Mouse (Mus musculus) limb, embryonic 14.5 days (tissue): ENCODE results near the gene Rasal2. TPM values are rescaled to one million over a fixed set of nuclear protein-coding genes. Genes with fewer than 3 reads are reported as not detected.
A peak's percentile ranks its signal among the peaks of the same experiment; 100 is the strongest.

Experiments used
- ATAC-seq: fragments of 200-750 bp; cut with Nextera tagmentation; 2 replicates; pipeline ENCODE4 v1.8.0; 2017; ENCODE audit warnings: low read depth, moderate number of reproducible peaks, moderate TSS enrichment; ENCODE audit not compliant: low FRiP score
- DNase-seq: peaks from one replicate; pipeline ENCODE4 v3.0.0-alpha.2; 2015; ENCODE audit warnings: low spot score
- H3K27ac ChIP-seq: fragments of 300-500 bp; sonication (generic); replicated peaks from 2 replicates; pipeline ENCODE4 v1.5.1; 2014; ENCODE audit warnings: low read depth, mild to moderate bottlenecking, low read length, moderate library complexity, mixed read lengths
- H3K27me3 ChIP-seq: fragments of 300-500 bp; sonication (generic); 2 replicates; pipeline ENCODE4 v1.6.1; 2014; ENCODE audit warnings: low read length, mixed read lengths; ENCODE audit not compliant: control insufficient read depth, insufficient read depth
- H3K36me3 ChIP-seq: fragments of 300-500 bp; sonication (generic); 2 replicates; pipeline ENCODE4 v1.6.1; 2014; ENCODE audit warnings: mild to moderate bottlenecking, low read length, moderate library complexity, mixed read lengths; ENCODE audit not compliant: control insufficient read depth, insufficient read depth
- H3K4me1 ChIP-seq: fragments of 300-500 bp; sonication (generic); 2 replicates; pipeline ENCODE4 v1.6.1; 2014; ENCODE audit warnings: antibody characterized with exemption, low read length, mixed read lengths; ENCODE audit not compliant: control insufficient read depth, insufficient read depth
- H3K4me2 ChIP-seq: fragments of 300-500 bp; sonication (generic); replicated peaks from 2 replicates; pipeline ENCODE4 v1.6.1; 2014; ENCODE audit warnings: low read depth, mild to moderate bottlenecking, low read length, moderate library complexity; ENCODE audit not compliant: severe bottlenecking
- H3K4me3 ChIP-seq: fragments of 300-500 bp; sonication (generic); replicated peaks from 2 replicates; pipeline ENCODE4 v1.5.1; 2014; ENCODE audit warnings: low read length
- H3K9ac ChIP-seq: fragments of 300-500 bp; sonication (generic); 2 replicates; pipeline ENCODE4 v1.6.1; 2014; ENCODE audit warnings: mild to moderate bottlenecking, low read depth, low read length, moderate library complexity; ENCODE audit not compliant: severe bottlenecking
- H3K9me3 ChIP-seq: fragments of 300-500 bp; sonication (generic); 2 replicates; pipeline ENCODE4 v1.6.1; 2016; ENCODE audit warnings: low read length; ENCODE audit not compliant: control insufficient read depth
- POLR2A ChIP-seq: fragments of 200-500 bp; IDR thresholded peaks from 2 replicates; pipeline ENCODE4 v1.8.0; 2012; ENCODE audit warnings: inconsistent platforms, mild to moderate bottlenecking, moderate library complexity, borderline replicate concordance; ENCODE audit not compliant: insufficient read depth, insufficient read length; ENCODE audit errors: extremely low read depth
- WGBS: fragments of 180-500 bp; shearing (Covaris S2); extraction: QIAGEN DNeasy Blood & Tissue Kit; methylation state at CpG from one replicate; pipeline ENCODE4 v1.1.7; 2014; 5-methylcytosine and 5-hydroxymethylcytosine counted together
- polyA plus RNA-seq, 2 experiments: library from polyadenylated mRNA; depleted of rRNA in 1 of 2; stranded (reverse) in 1 of 2; unstranded in 1 of 2; fragments of >200 nt; fragmentation: Nextera tagmentation in 1 of 2; extraction: Ambion mirVana in 1 of 2; gene quantifications; 2 replicates each; pipeline versions ENCODE4 v1.2.1 to v1.2.3; 2012 to 2014

Rasal2 gene
- polyA plus RNA-seq, 2 experiments: 5.4 to 10.2 TPM

DNA sequence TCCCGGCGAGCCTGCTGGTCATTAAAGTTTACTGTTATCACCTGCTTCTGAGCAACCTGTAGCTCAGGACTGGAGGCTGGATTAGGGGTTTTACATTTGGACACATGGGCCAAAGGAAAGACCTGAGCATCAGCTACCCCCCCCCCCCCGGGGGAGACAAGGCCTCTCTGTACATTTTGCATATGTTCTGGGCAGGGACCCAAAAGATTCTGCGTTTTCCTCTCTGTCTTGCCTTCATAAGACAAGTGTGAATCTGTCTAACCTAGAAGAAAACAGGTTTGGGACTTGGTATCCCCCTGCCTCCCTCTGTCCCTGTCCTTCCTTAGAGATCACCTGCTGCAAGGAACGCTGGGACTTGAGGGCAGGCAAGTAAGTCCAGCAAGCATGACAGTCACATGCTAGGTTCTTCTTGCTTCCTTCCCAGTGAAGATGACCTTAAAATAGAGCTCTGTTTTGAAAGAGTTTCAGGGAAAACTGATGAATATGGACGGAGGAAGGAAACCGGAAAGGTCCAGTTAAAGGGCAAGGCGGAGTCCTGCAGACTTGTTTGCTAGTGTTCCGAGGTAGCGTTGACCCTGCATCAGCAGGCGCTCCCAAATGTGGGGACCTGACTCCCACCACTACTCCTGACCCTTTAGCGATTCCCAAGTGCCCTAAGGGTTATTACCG is 32.4 kb upstream of the Rasal2 start:
- DNase-seq (no peak), ATAC-seq (no peak)
- WGBS: 61% methylated on average over 13 of the region's 13 CpGs
- Histone ChIP-seq H3K36me3 (no peaks in the 10 kb centered on the region), H3K27me3 (0 out of 2 replicates have a peak, but pooled peaks cover 9% of the 10 kb centered on the region), H3K4me2 (no peak overlapping the region), H3K9me3 (no peaks in the 10 kb centered on the region), H3K27ac (no peak overlapping the region), H3K9ac (no peak overlapping the region), H3K4me3 (no peak overlapping the region), H3K4me1 (peaks cover 8% of the 10 kb centered on the region; the same call in 1 of the 2 replicates)
- no peak for TF ChIP-seq POLR2A

GRCm38 (mm10) chr1:157443723-157444561 is 31.5 kb upstream of the Rasal2 start:
- no peak for TF ChIP-seq POLR2A
- ATAC-seq (0 out of 2 replicates have a peak, but pooled peaks have one; percentile 4), DNase-seq (no peak)
- no peaks in the 10 kb centered on the region for H3K36me3 ChIP-seq
- WGBS: 20% methylated on average over 19 of the region's 19 CpGs
- H3K4me1 ChIP-seq: peaks cover 7% of the 10 kb centered on the region; the same call in 1 of the 2 replicates
- no peak overlapping the region for H3K4me2 ChIP-seq
- no peaks in the 10 kb centered on the region for H3K9me3 ChIP-seq
- no peak overlapping the region; the same call in 1 of the 2 replicates for H3K27ac ChIP-seq
- H3K27me3 ChIP-seq: 0 out of 2 replicates have a peak, but pooled peaks cover 5% of the 10 kb centered on the region
- H3K9ac ChIP-seq: no peak overlapping the region
- H3K4me3 ChIP-seq: 0 out of 2 replicates have a peak overlapping the region, but pooled peaks have one; percentile 1

GRCm38 (mm10) chr1:157443026-157443722 is 30.8 kb upstream of the Rasal2 start:
- TF ChIP-seq POLR2A: no peak
- H3K4me3 ChIP-seq: 0 out of 2 replicates have a peak overlapping the region, but pooled peaks have one; percentile 1
- H3K36me3 ChIP-seq: no peaks in the 10 kb centered on the region
- no peak overlapping the region; the same call in 1 of the 2 replicates for H3K27ac ChIP-seq
- WGBS: 19% methylated on average over 14 of the region's 14 CpGs
- H3K9ac ChIP-seq: no peak overlapping the region
- peaks cover 7% of the 10 kb centered on the region; the same call in 1 of the 2 replicates for H3K4me1 ChIP-seq
- 0 out of 2 replicates have a peak, but pooled peaks have one; percentile 9 for ATAC-seq
- 0 out of 2 replicates have a peak, but pooled peaks cover 5% of the 10 kb centered on the region for H3K27me3 ChIP-seq
- H3K9me3 ChIP-seq: no peaks in the 10 kb centered on the region
- no peak for DNase-seq
- H3K4me2 ChIP-seq: no peak overlapping the region

GRCm38 (mm10) chr1:157439973-157440641 is 27.7 kb upstream of the Rasal2 start:
- Histone ChIP-seq H3K4me1 (peaks cover 7% of the 10 kb centered on the region; the same call in 1 of the 2 replicates), H3K4me3 (no peak overlapping the region)

More at GRCm38 (mm10) chr1:157439973-157440641, 27.7 kb upstream of the Rasal2 start:
- no peak for ATAC-seq
- Histone ChIP-seq H3K27ac (no peak overlapping the region), H3K9ac (no peak overlapping the region), H3K27me3 (0 out of 2 replicates have a peak, but pooled peaks cover 5% of the 10 kb centered on the region), H3K36me3 (no peaks in the 10 kb centered on the region), H3K4me2 (no peak overlapping the region), H3K9me3 (no peaks in the 10 kb centered on the region)
- DNase-seq: no peak
- no peak for TF ChIP-seq POLR2A
- WGBS: 6% methylated on average over 14 of the region's 14 CpGs
